Mouse (Mus musculus) urinary bladder, adult 18-20 months (tissue): Measurements from ENCODE around the gene 0610010K14Rik.
A peak's percentile ranks its signal among the peaks of the same experiment; 100 is the strongest.

ENCODE experiments used
- DNase-seq, 2 experiments: peaks; one replicate each; pipeline ENCODE4 v3.0.0; 2022; ENCODE audit warnings: low spot score in 2 of 2, mixed read lengths in 2 of 2

0610010K14Rik gene

GRCm38 (mm10) chr11:70237457-70238167, at the start of gene 0610010K14Rik:
Gene 0610010K14Rik, minus strand, starts transcription at chr11:70237914.
- peak; percentile 96 to 97 for DNase-seq

- no peak for DNase-seq
These were observed 48.0 kb upstream of the 0610010K14Rik start for GRCm38 (mm10) chr11:70285686-70286085.

- DNase-seq, result no peak
These were observed 47.0 kb upstream of the 0610010K14Rik start for GRCm38 (mm10) chr11:70284757-70285156.

DNA sequence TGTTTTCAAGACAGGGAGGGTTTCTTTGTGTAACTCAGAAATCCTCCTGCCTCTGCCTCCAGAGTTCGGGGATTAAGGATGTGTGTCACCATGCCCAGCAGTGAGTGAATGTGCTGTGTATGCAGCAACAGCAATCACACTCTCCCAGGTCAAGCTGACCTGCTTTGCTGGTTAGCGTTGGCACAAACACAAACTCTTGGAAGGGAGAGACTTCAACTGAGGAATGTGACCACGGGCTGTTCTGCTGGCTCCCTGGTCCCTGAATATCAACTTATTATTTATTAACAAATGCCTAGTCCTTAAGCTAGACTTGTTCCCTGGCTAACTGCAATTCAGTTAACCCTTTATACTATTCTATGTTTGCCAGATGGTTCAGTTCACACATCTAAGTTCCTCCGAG, 46.0 kb upstream of the 0610010K14Rik start:
- no peak for DNase-seq

DNA sequence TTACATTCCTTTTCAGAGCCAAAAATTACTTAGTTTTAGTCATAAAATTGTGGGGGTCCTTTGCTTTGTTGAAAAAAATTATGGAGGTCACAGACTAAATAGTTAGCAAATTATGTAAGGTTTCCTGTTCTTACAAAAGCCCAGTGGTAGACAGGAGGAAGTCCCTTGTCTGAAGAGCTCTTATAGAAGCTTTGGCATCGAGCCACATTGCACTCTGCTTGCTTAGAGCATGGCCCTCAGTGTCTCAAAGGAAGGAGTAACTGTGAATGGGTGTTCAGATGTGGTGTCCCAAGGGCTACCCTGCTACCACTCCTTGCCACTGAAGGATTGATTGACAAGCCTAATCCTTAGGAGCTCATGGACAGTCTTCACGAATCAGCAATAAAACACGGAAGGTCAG, 42.7 kb upstream of the 0610010K14Rik start:
- DNase-seq, result no peak

GRCm38 (mm10) chr11:70278961-70279360, 41.2 kb upstream of the 0610010K14Rik start:
- DNase-seq, result no peak

GRCm38 (mm10) chr11:70271641-70272040, 33.9 kb upstream of the 0610010K14Rik start:
- DNase-seq, result peak in 1 of 2 experiments; percentile 24

DNA sequence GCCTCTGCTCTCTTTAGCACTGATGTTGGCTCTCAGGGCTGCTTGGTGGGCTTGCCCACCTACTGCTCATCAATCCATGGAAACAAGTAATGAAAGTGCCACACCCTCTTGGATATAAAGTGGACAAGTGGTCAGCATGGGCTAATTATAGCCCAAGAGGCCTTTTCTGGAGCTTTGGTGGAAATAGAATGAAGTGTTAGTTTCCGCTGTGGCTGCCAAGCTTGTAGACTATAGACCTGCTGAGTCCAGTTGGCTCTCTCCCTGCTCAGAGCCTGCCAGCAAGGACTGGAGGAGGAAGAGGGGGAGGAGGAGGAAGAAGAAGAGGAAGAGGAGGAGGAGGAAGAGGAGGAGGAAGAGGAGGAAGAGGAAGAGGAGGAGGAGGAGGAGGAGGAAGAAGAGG, 28.7 kb upstream of the 0610010K14Rik start:
- DNase-seq, result no peak

GRCm38 (mm10) chr11:70265819-70266218, 28.1 kb upstream of the 0610010K14Rik start:
- DNase-seq, result no peak

- no peak for DNase-seq
These were observed 27.5 kb upstream of the 0610010K14Rik start for GRCm38 (mm10) chr11:70265252-70265651.

GRCm38 (mm10) chr11:70259035-70259434, 21.3 kb upstream of the 0610010K14Rik start:
- no peak for DNase-seq

GRCm38 (mm10) chr11:70254931-70255531, 17.3 kb upstream of the 0610010K14Rik start, which contains the start of gene Alox12:
Gene Alox12, minus strand, starts transcription at chr11:70255353.
- DNase-seq, result peak; percentile 73 to 79

DNA sequence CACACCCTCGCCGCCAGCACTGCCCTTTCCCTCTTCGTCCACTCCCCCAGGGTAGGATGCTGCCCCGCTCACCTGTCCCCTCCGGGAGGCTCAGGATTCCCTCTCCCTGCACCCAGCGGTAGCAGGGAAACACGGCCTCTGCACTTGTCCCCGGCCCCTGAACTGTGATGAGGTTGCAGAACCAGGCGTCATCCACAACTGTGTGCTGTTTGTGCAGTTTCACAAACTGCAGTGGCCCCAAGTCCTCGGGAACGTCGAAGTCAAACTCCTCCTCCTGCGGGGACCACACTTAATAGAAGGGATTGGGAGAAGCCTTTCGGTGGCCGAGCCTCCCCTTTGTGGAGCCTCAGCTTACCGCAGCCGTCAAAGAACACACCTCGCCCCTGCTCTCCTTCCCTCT, 16.6 kb upstream of the 0610010K14Rik start:
- DNase-seq, result no peak

GRCm38 (mm10) chr11:70251853-70252252, 14.1 kb upstream of the 0610010K14Rik start:
- DNase-seq, result no peak

- DNase-seq, result no peak
These were observed 12.4 kb upstream of the 0610010K14Rik start for GRCm38 (mm10) chr11:70250150-70250549.

- DNase-seq, result peak in 1 of 2 experiments; percentile 55
These were observed 9.6 kb upstream of the 0610010K14Rik start for GRCm38 (mm10) chr11:70247136-70247845.

GRCm38 (mm10) chr11:70242591-70242990, 4.9 kb upstream of the 0610010K14Rik start:
- no peak for DNase-seq

GRCm38 (mm10) chr11:70239541-70240279, 2.0 kb upstream of the 0610010K14Rik start, which contains the start of the genes Gm21988 and Rnasek:
Gene Gm21988, minus strand, starts transcription at chr11:70239830.
Gene Rnasek, minus strand, starts transcription at chr11:70239842.
- peak; percentile 76 to 81 for DNase-seq

DNA sequence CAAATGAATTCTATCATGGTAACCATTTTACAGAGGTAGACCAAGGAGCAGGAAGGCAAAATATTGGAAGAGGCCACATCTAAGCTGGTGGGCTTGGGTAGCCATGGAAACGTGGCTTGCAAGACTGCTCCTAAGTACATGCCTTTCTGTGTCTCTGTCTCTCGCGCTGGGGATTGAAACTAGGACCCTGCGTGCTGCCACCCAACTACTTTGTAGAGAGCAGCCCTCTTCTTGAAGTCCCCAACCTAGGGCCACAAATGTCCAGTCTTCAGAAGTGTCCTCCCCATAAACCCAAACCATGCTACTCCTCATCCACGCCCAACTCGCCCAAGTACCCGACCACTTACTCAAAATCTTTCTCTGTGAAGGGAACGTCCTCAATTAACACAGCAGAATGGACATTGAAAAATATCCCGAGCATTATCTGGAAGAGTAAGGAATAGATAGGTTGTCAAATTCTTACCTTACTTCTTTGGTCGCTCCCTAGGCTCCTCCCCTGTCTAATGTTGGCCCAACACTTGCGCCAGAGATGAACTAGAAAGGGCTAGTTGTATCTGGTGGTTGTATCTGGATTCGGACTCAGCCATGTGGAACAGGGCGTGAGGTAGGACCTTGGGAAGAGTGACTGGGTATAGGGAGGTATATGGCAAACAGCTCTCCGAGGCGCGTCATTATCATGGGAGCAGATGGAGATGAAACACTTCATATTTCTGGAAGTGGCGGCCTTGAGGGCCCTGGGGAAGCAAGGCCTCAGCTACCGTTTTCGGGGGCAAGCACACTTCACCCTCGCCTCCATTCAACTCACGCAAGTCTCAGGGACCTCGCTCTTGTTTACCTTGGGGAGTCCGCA, 1.1 kb upstream of the 0610010K14Rik start:
- DNase-seq, result no peak

- DNase-seq, result no peak
These were observed 997 bp downstream of the 0610010K14Rik start for GRCm38 (mm10) chr11:70236717-70237116.
